Mouse (Mus musculus) subcutaneous adipose tissue, adult 2 months (tissue): ENCODE measurements around the gene Copb1. TPM values are rescaled to one million over a fixed set of nuclear protein-coding genes. Genes with fewer than 3 reads are reported as not detected.

Experiments
- polyA plus RNA-seq: library from polyadenylated mRNA; depleted of rRNA; stranded (reverse); fragments of >200 nt; gene quantifications from 2 replicates; pipeline ENCODE4 v1.2.3, GENCODE M21; 2012; ENCODE audit warnings: low replicate concordance; rRNA removed

The Copb1 gene
- polyA plus RNA-seq: 34.3 and 55.4 TPM in 2 replicates

DNA sequence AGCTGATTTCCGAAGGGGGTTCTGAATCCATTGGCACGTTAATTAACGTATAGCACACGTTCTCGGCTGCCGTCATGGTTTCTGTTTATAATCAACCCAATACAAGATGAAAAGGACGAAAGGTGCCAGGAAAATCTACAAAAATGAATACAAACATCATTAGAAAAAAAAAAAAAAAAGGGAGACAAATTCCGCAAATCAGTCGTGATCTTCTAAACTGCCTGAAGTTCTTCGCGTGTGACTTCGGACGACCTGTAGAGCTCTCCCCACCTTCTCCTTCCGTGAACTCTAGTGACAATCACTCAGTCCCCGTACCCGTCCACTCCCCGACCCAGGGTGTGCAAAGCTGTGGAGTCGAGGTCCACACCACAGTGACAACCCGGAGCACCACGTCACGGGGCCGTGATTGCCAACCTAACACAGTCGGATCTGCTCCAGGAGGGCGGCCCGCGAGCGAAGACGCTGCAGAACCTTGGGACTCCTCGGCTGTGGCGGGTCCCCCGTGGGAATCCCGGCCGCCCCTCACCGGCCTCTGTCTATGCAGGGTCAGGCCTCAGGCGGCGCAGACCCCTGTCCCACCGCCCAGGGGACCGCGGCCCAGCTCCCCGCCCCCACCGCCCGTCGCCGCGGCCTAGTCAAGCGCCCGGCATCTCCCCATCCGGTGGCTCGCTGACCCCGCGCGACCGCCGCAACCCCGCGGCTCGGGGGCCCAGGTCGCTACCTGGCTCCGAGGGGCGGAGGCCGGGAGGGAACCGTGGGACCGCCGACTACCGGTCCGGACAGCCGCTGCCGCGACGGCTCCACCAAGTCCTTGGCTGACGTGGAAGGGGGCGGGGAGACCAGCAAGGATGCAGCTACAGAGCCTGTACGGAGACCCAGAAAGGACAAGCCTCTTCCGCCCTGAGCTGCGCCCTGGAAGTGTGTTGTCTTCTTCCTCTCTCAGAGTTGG lies at the start of gene Copb1:
Gene Copb1, minus strand, starts transcription at position 827 of the 949 bp plus-strand sequence.

DNA sequence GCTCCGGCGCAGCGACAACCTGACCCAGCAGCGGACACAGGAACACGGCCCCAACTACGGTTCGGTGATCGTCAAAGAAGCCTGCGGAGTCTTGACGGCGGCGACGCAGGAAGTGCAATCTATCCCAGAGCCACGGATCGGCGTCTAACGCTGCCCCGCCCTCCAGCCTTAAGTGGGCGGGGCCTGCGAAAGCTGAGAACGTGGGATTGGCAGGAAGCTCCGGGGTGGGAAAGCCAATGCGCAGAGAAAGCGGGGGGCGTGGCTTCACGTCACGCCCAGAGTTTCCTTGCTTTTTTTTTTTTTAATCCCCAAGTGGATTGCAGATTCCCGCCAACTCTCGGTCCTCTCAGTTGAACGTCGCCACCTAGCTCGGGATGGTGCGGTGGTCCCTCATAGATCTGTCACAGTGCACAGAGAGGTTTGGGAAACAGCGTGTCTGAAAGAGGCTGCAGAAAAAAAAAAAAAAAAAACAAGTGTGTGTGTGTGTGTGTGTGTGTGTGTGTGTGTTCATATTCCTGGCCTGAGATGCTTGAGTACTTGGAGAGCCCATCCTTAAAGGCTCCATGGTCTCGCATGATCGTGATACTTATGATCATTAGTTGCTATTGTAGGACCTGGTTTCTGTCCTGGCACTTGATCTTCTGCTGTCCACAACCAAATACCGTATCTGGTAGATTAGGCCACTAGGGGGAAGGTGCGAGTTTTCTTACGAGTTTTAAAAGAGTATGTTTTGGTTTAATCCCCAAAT lies 21.7 kb upstream of the Copb1 start, which contains the start of gene Psma1:
Gene Psma1, minus strand, starts transcription at position 114 of the 748 bp plus-strand sequence.

Other genes starting within 250 kb of the Copb1 start
- 16.5 and 18.0 TPM in 2 replicates for gene Rras2, start 136.9 kb downstream of the Copb1 start, polyA plus RNA-seq
- 127 and 132 TPM in 2 replicates for gene Psma1, start 21.4 kb upstream of the Copb1 start, polyA plus RNA-seq
- 37.8 and 72.6 TPM in 2 replicates for gene Pde3b, start 160.6 kb upstream of the Copb1 start, polyA plus RNA-seq